Mouse (Mus musculus) ES-Bruce4 (cell line): Measurements from ENCODE around the gene Psph.

Experiments
- CTCF ChIP-seq: IDR thresholded peaks from one replicate; pipeline ENCODE4 v1.8.1; 2011; ENCODE audit warnings: low read depth, low read length
- EP300 ChIP-seq: IDR thresholded peaks from 2 replicates; pipeline ENCODE4 v1.6.1; 2011; ENCODE audit warnings: low read depth, low read length; ENCODE audit not compliant: insufficient read depth
- POLR2A ChIP-seq: IDR thresholded peaks from one replicate; pipeline ENCODE4 v1.8.1; 2011; ENCODE audit warnings: low read length; ENCODE audit not compliant: insufficient read depth

GRCm38 (mm10) chr5:129730344-129730743, 56.9 kb downstream of the Psph start:
- TF ChIP-seq POLR2A, result no peak
- TF ChIP-seq CTCF, result no peak
- no peak for TF ChIP-seq EP300
